Mouse (Mus musculus) stomach, postnatal 0 days (tissue): ENCODE data around the gene Doxl2.

Experiments
- CTCF ChIP-seq: IDR thresholded peaks from 2 replicates; pipeline ENCODE4 v1.5.1; 2016; ENCODE audit warnings: antibody characterized with exemption, low read depth, mild to moderate bottlenecking, moderate library complexity
- EP300 ChIP-seq: optimal IDR thresholded peaks from 2 replicates; pipeline ENCODE3; 2016; ENCODE audit warnings: antibody characterized with exemption

- TF ChIP-seq CTCF: no peak
- no peak for TF ChIP-seq EP300
Observed at GRCm38 (mm10) chr6:49013023-49013422, 38.3 kb downstream of the Doxl2 start.
